Mouse (Mus musculus): Measurements from ENCODE around the gene Tmem69. TPM values are rescaled to one million over a fixed set of nuclear protein-coding genes. Genes with fewer than 3 reads are reported as not detected.

The Tmem69 gene
- total RNA-seq, 2 experiments from 2014 or later, result 24.9 to 25.2 TPM

Other genes with a start within 250 kb of the Tmem69 start
- 100 to 1,000 TPM; 118 to 119 TPM for gene Mast2, start 91.8 kb downstream of the Tmem69 start, total RNA-seq (2021)
- gene Ipp, start 48.4 kb downstream of the Tmem69 start, total RNA-seq (2021), result 10 to 100 TPM; 12.4 to 16.2 TPM
- 10 to 100 TPM; 59.5 to 80.0 TPM for gene Gpbp1l1, start 1.7 kb upstream of the Tmem69 start, total RNA-seq (2021)
- 1 to 10 TPM; 3.0 to 4.2 TPM for gene Ccdc17, start 40.7 kb upstream of the Tmem69 start, total RNA-seq (2021)
- gene Nasp, start 72.0 kb upstream of the Tmem69 start, total RNA-seq (2021), result 10 to 100 TPM; 21.1 to 24.6 TPM
- 100 to 1,000 TPM; 277 to 278 TPM for gene Akr1a1, start 95.7 kb upstream of the Tmem69 start, total RNA-seq (2021)
- gene Prdx1, start 129.6 kb upstream of the Tmem69 start, total RNA-seq (2021), result 100 to 1,000 TPM; 429 to 473 TPM
- 10 to 100 TPM; 57.6 TPM for gene Mmachc, start 152.5 kb upstream of the Tmem69 start, total RNA-seq (2021)
- gene Ccdc163, start 152.6 kb upstream of the Tmem69 start, total RNA-seq (2021), result 1 to 10 TPM; 5.5 to 5.6 TPM
- gene Tesk2, start 165.0 kb upstream of the Tmem69 start, total RNA-seq (2021), result 1 to 10 TPM; 2.3 to 2.5 TPM

Measured in heart, postnatal 25 days (tissue).